Comparison of ENCODE assay signal across 24 mouse cellular contexts in genomic region chr3:92579508-92579907, GRCm38 (mm10). TPM values are rescaled to one million over a fixed set of nuclear protein-coding genes. Genes with fewer than 3 reads are reported as not detected.
"Had no signal": no experiment of that assay in that cellular context is flagged by ENCODE, and none has a peak within 500 bp of the region (broad histone marks: within the 10 kb centered on the region; RNA-seq: fewer than 3 reads in every experiment).

No protein-coding gene starts in this region.

- H3K9ac ChIP-seq: kidney, embryonic 15.5 days; limb, embryonic 12.5 days; limb, embryonic 15.5 days; liver, embryonic 14.5 days; liver, postnatal 0 days; lung, embryonic 14.5 days; midbrain, embryonic 12.5 days; midbrain, embryonic 15.5 days had no signal

- H3K4me2 ChIP-seq: kidney, embryonic 15.5 days; limb, embryonic 12.5 days; limb, embryonic 15.5 days; liver, embryonic 11.5 days; lung, embryonic 14.5 days; midbrain, embryonic 12.5 days; midbrain, embryonic 15.5 days had no signal

- ATAC-seq: lung, postnatal 0 days; midbrain, embryonic 15.5 days had no signal

- H3K27me3 ChIP-seq: kidney, embryonic 15.5 days; limb, embryonic 12.5 days; limb, embryonic 15.5 days; midbrain, embryonic 12.5 days; midbrain, embryonic 15.5 days had no signal

- DNase-seq: kidney, adult 11 months; kidney, adult 8-10 months; kidney, postnatal 10 days; kidney, postnatal 36 days; left cerebral cortex, postnatal 4 days; liver, postnatal 0 days; lung, embryonic 14.5 days; thymus, adult 2 months; thymus, postnatal 14 days; thymus, postnatal 4 days had no signal

- H3K4me1 ChIP-seq: kidney, embryonic 15.5 days; limb, embryonic 12.5 days; limb, embryonic 15.5 days; midbrain, embryonic 12.5 days; midbrain, embryonic 15.5 days had no signal

- H3K4me3 ChIP-seq: kidney, embryonic 15.5 days; limb, embryonic 12.5 days; limb, embryonic 15.5 days; midbrain, embryonic 12.5 days; midbrain, embryonic 15.5 days; myocyte had no signal

- H3K9me3 ChIP-seq: kidney, embryonic 15.5 days; limb, embryonic 12.5 days; limb, embryonic 15.5 days; midbrain, embryonic 12.5 days; midbrain, embryonic 15.5 days had no signal

- H3K36me3 ChIP-seq: kidney, embryonic 15.5 days; limb, embryonic 12.5 days; limb, embryonic 15.5 days; midbrain, embryonic 12.5 days; midbrain, embryonic 15.5 days had no signal

- H3K27ac ChIP-seq: kidney, embryonic 15.5 days; limb, embryonic 12.5 days; limb, embryonic 15.5 days; liver, embryonic 14.5 days; macrophage; midbrain, embryonic 12.5 days; midbrain, embryonic 15.5 days had no signal

RNA-seq across cellular contexts. Expression of gene Ivl, which starts 6.0 kb away (rescaled TPM):
- polyA plus RNA-seq: liver, postnatal 0 days; macrophage; midbrain, embryonic 12.5 days; midbrain, embryonic 15.5 days; myocyte; neural tube, embryonic 11.5 days; neural tube, embryonic 14.5 days; small intestine, adult 2 months; spleen, adult 2 months had no signal

RNA-seq across cellular contexts. Expression of gene Smcp, which starts 9.3 kb away (rescaled TPM):
- polyA plus RNA-seq: kidney, embryonic 15.5 days; limb, embryonic 12.5 days; limb, embryonic 15.5 days; liver, embryonic 11.5 days; liver, embryonic 14.5 days; lung, embryonic 14.5 days; lung, postnatal 0 days; macrophage; midbrain, embryonic 12.5 days; midbrain, embryonic 15.5 days; myocyte; neural tube, embryonic 11.5 days; neural tube, embryonic 14.5 days; spleen, adult 2 months had no signal

RNA-seq across cellular contexts. Expression of gene 2210017I01Rik, which starts 27.8 kb away (rescaled TPM):
- polyA plus RNA-seq: kidney, embryonic 15.5 days; limb, embryonic 12.5 days; limb, embryonic 15.5 days; liver, embryonic 11.5 days; liver, embryonic 14.5 days; liver, postnatal 0 days; lung, embryonic 14.5 days; lung, postnatal 0 days; macrophage; midbrain, embryonic 12.5 days; midbrain, embryonic 15.5 days; myocyte; neural tube, embryonic 11.5 days; neural tube, embryonic 14.5 days; small intestine, adult 2 months; spleen, adult 2 months had no signal

RNA-seq across cellular contexts. Expression of gene Lce6a, which starts 42.0 kb away (rescaled TPM):
- polyA plus RNA-seq: kidney, embryonic 15.5 days; limb, embryonic 12.5 days; liver, embryonic 11.5 days; liver, embryonic 14.5 days; liver, postnatal 0 days; lung, embryonic 14.5 days; lung, postnatal 0 days; macrophage; midbrain, embryonic 12.5 days; midbrain, embryonic 15.5 days; myocyte; neural tube, embryonic 11.5 days; neural tube, embryonic 14.5 days; small intestine, adult 2 months; spleen, adult 2 months; thymus, adult 2 months had no signal

RNA-seq across cellular contexts. Expression of gene 2310046K23Rik, which starts 45.2 kb away (rescaled TPM):
- polyA plus RNA-seq: kidney, embryonic 15.5 days; limb, embryonic 12.5 days; liver, embryonic 11.5 days; liver, embryonic 14.5 days; liver, postnatal 0 days; lung, embryonic 14.5 days; lung, postnatal 0 days; macrophage; midbrain, embryonic 12.5 days; midbrain, embryonic 15.5 days; myocyte; neural tube, embryonic 11.5 days; neural tube, embryonic 14.5 days; small intestine, adult 2 months; spleen, adult 2 months had no signal
